Mouse (Mus musculus) ES-Bruce4 (cell line): ENCODE results near the gene Ankrd33b.

Experiments used
- CTCF ChIP-seq: IDR thresholded peaks from one replicate; pipeline ENCODE4 v1.8.1; 2011; ENCODE audit warnings: low read depth, low read length
- EP300 ChIP-seq: IDR thresholded peaks from 2 replicates; pipeline ENCODE4 v1.6.1; 2011; ENCODE audit warnings: low read depth, low read length; ENCODE audit not compliant: insufficient read depth
- POLR2A ChIP-seq: IDR thresholded peaks from one replicate; pipeline ENCODE4 v1.8.1; 2011; ENCODE audit warnings: low read length; ENCODE audit not compliant: insufficient read depth

GRCm38 (mm10) chr15:31285695-31286094 is 81.8 kb downstream of the Ankrd33b start:
- TF ChIP-seq POLR2A (no peak), CTCF (no peak), EP300 (no peak)
